In genomic region chr10:39320798-39321622, GRCm38 (mm10) we compare ENCODE assay signal across 8 mouse cellular contexts. TPM values are rescaled to one million over a fixed set of nuclear protein-coding genes. Genes with fewer than 3 reads are reported as not detected.
DNase-seq lines count a peak whose midpoint lies in the region; ATAC-seq and TF ChIP-seq lines count a peak whose summit lies in the region.

No protein-coding gene starts in this region.

- no peak for DNase-seq in lung, adult 2 months
- peak; percentile 38 for DNase-seq in hindbrain, embryonic 11.5 days (ENCODE audit: low spot score)
- peak; percentile 47 for DNase-seq in mesoderm, embryonic 11.5 days (ENCODE audit: low read depth, low spot score)
- no peak for DNase-seq in T-cell, adult 2 months (ENCODE audit: low spot score)
- DNase-seq in liver, postnatal 0 days = no peak

- no peak for TF ChIP-seq POLR2A in lung, adult 2 months (IDR thresholded peaks at IDR 0.05; ENCODE audit: borderline replicate concordance, extremely low read depth, low read depth, low read length)

- H3K9me3 ChIP-seq in lung, embryonic 16.5 days (ENCODE audit: control insufficient read depth, low read length) = no peaks in the 10 kb centered on the region
- H3K9me3 ChIP-seq in forebrain, embryonic 13.5 days (replicated peaks) = no peaks in the 10 kb centered on the region
- H3K9me3 ChIP-seq in hindbrain, embryonic 11.5 days (ENCODE audit: control insufficient read depth, low read length) = no peaks in the 10 kb centered on the region
- H3K9me3 ChIP-seq in liver, postnatal 0 days (ENCODE audit: low read length) = no peaks in the 10 kb centered on the region
- no peaks in the 10 kb centered on the region for H3K9me3 ChIP-seq in intestine, postnatal 0 days (ENCODE audit: control insufficient read depth)

- H3K4me3 ChIP-seq in lung, embryonic 16.5 days (ENCODE audit: low read length) = no peak overlapping the region
- no peak overlapping the region for H3K4me3 ChIP-seq in lung, adult 2 months (replicated peaks; ENCODE audit: extremely low read depth, low read depth, low read length)
- H3K4me3 ChIP-seq in forebrain, embryonic 13.5 days = no peak overlapping the region
- no peak overlapping the region for H3K4me3 ChIP-seq in hindbrain, embryonic 11.5 days (ENCODE audit: low read depth, low read length)
- H3K4me3 ChIP-seq in liver, postnatal 0 days (ENCODE audit: low read depth, low read length) = no peak overlapping the region
- no peak overlapping the region for H3K4me3 ChIP-seq in intestine, postnatal 0 days (ENCODE audit: low read depth, low read length)

- 63% methylated on average over 17 of the region's 17 CpGs for WGBS in lung, embryonic 16.5 days
- WGBS in lung, adult 2 months = 71% methylated on average over 17 of the region's 17 CpGs
- WGBS in forebrain, embryonic 13.5 days = 41% methylated on average over 17 of the region's 17 CpGs
- WGBS in hindbrain, embryonic 11.5 days = 67% methylated on average over 17 of the region's 17 CpGs
- 69% methylated on average over 17 of the region's 17 CpGs for WGBS in liver, postnatal 0 days (ENCODE audit: insufficient replicate concordance)
- WGBS in intestine, postnatal 0 days = 81% methylated on average over 17 of the region's 17 CpGs

- peaks cover 4% of the 10 kb centered on the region; the same call in 1 of the 2 replicates for H3K4me1 ChIP-seq in lung, embryonic 16.5 days (replicated peaks; ENCODE audit: control insufficient read depth, insufficient read depth, low read length)
- no peaks in the 10 kb centered on the region for H3K4me1 ChIP-seq in lung, adult 2 months (ENCODE audit: control insufficient read depth, insufficient read depth, low read length)
- H3K4me1 ChIP-seq in forebrain, embryonic 13.5 days = peaks cover 27% of the 10 kb centered on the region
- no peaks in the 10 kb centered on the region for H3K4me1 ChIP-seq in hindbrain, embryonic 11.5 days (replicated peaks; ENCODE audit: control insufficient read depth, insufficient read depth, low read length)
- no peaks in the 10 kb centered on the region for H3K4me1 ChIP-seq in liver, postnatal 0 days (ENCODE audit: insufficient read depth)
- H3K4me1 ChIP-seq in intestine, postnatal 0 days (replicated peaks; ENCODE audit: control insufficient read depth, insufficient read depth, low read length) = no peaks in the 10 kb centered on the region

- peak overlapping the region; percentile 18; the same call in 1 of the 2 replicates for H3K27ac ChIP-seq in lung, embryonic 16.5 days (ENCODE audit: low read length)
- H3K27ac ChIP-seq in forebrain, embryonic 13.5 days = peak overlapping the region; percentile 83
- no peak overlapping the region for H3K27ac ChIP-seq in hindbrain, embryonic 11.5 days (ENCODE audit: low read depth, low read length)
- no peak overlapping the region for H3K27ac ChIP-seq in liver, postnatal 0 days (ENCODE audit: low read depth)
- no peak overlapping the region for H3K27ac ChIP-seq in intestine, postnatal 0 days (ENCODE audit: low read depth, low read length)

- no peaks in the 10 kb centered on the region for H3K27me3 ChIP-seq in lung, embryonic 16.5 days (ENCODE audit: control insufficient read depth, insufficient read depth, low read depth, low read length)
- H3K27me3 ChIP-seq in forebrain, embryonic 13.5 days = no peaks in the 10 kb centered on the region
- H3K27me3 ChIP-seq in hindbrain, embryonic 11.5 days (ENCODE audit: control insufficient read depth, insufficient read depth, low read length) = no peaks in the 10 kb centered on the region
- no peaks in the 10 kb centered on the region for H3K27me3 ChIP-seq in liver, postnatal 0 days (ENCODE audit: insufficient read depth, low read length)
- H3K27me3 ChIP-seq in intestine, postnatal 0 days (replicated peaks; ENCODE audit: control insufficient read depth, insufficient read depth, low read length) = no peaks in the 10 kb centered on the region

- no peak for TF ChIP-seq CTCF in lung, adult 2 months (IDR thresholded peaks at IDR 0.05; ENCODE audit: insufficient read depth, low read length)
- no peak for TF ChIP-seq CTCF in liver, postnatal 0 days (IDR thresholded peaks at IDR 0.05; ENCODE audit: low read depth)
- no peak for TF ChIP-seq CTCF in intestine, postnatal 0 days (IDR thresholded peaks at IDR 0.05; ENCODE audit: low read depth)

- peak overlapping the region; percentile 40 for H3K4me2 ChIP-seq in lung, embryonic 16.5 days (ENCODE audit: low read depth, low read length)
- H3K4me2 ChIP-seq in forebrain, embryonic 13.5 days = 0 out of 2 replicates have a peak overlapping the region, but pooled peaks have one; percentile 12
- H3K4me2 ChIP-seq in hindbrain, embryonic 11.5 days (replicated peaks; ENCODE audit: low read depth, low read length) = no peak overlapping the region
- no peak overlapping the region for H3K4me2 ChIP-seq in liver, postnatal 0 days (ENCODE audit: low read depth, low read length)
- H3K4me2 ChIP-seq in intestine, postnatal 0 days (replicated peaks; ENCODE audit: low read depth) = no peak overlapping the region

- no peak for TF ChIP-seq EP300 in liver, postnatal 0 days (IDR thresholded peaks at IDR 0.05; ENCODE audit: low read depth)

- ATAC-seq in lung, embryonic 16.5 days (ENCODE audit: low read depth) = peak; percentile 87
- peak; percentile 96 for ATAC-seq in forebrain, embryonic 13.5 days
- ATAC-seq in hindbrain, embryonic 11.5 days (ENCODE audit: low FRiP score) = peak; percentile 30
- no peak for ATAC-seq in liver, postnatal 0 days
- ATAC-seq in intestine, postnatal 0 days = no peak

- H3K36me3 ChIP-seq in lung, embryonic 16.5 days (ENCODE audit: control insufficient read depth, insufficient read depth, low read length) = no peaks in the 10 kb centered on the region
- no peaks in the 10 kb centered on the region for H3K36me3 ChIP-seq in forebrain, embryonic 13.5 days (ENCODE audit: poor library complexity, severe bottlenecking)
- H3K36me3 ChIP-seq in hindbrain, embryonic 11.5 days (ENCODE audit: control insufficient read depth, insufficient read depth, low read length) = no peaks in the 10 kb centered on the region
- H3K36me3 ChIP-seq in liver, postnatal 0 days (replicated peaks; ENCODE audit: insufficient read depth, low read length) = no peaks in the 10 kb centered on the region
- H3K36me3 ChIP-seq in intestine, postnatal 0 days (ENCODE audit: control insufficient read depth, insufficient read depth) = no peaks in the 10 kb centered on the region

- H3K9ac ChIP-seq in lung, embryonic 16.5 days (ENCODE audit: low read length) = no peak overlapping the region
- H3K9ac ChIP-seq in forebrain, embryonic 13.5 days = no peak overlapping the region
- no peak overlapping the region for H3K9ac ChIP-seq in hindbrain, embryonic 11.5 days (ENCODE audit: low read depth, low read length)
- H3K9ac ChIP-seq in liver, postnatal 0 days (replicated peaks) = no peak overlapping the region
- H3K9ac ChIP-seq in intestine, postnatal 0 days (ENCODE audit: low read depth, low read length) = no peak overlapping the region

RNA-seq across cellular contexts. Expression of gene Fyn, which starts 47.6 kb away (rescaled TPM):
- 13.4 and 16.8 TPM in 2 replicates for polyA plus RNA-seq in lung, embryonic 16.5 days (2015; fragmentation: Nextera tagmentation; extraction: Ambion mirVana)
- polyA plus RNA-seq in lung, adult 2 months (2012; rRNA removed) = 26.0 and 29.2 TPM in 2 replicates
- polyA plus RNA-seq in forebrain, embryonic 13.5 days (2015; fragmentation: Nextera tagmentation; extraction: Ambion mirVana) = 58.8 and 61.4 TPM in 2 replicates
- 51.1 and 53.2 TPM in 2 replicates for polyA plus RNA-seq in hindbrain, embryonic 11.5 days (2014; fragmentation: Nextera tagmentation; extraction: Ambion mirVana)
- polyA plus RNA-seq in liver, postnatal 0 days (2015; fragmentation: Nextera tagmentation; extraction: Ambion mirVana) = 6.5 and 6.8 TPM in 2 replicates
- polyA plus RNA-seq in intestine, postnatal 0 days (2015; fragmentation: Nextera tagmentation; extraction: Ambion mirVana) = 13.3 and 13.5 TPM in 2 replicates

Comparison
In these comparisons a context has a peak if more than half of its experiments do, and no peak if none do; other contexts are left out.
1. ATAC-seq: peak in lung, embryonic 16.5 days (single experiment), forebrain, embryonic 13.5 days (single experiment) and hindbrain, embryonic 11.5 days (single experiment); none in liver, postnatal 0 days (single experiment) and intestine, postnatal 0 days (single experiment).
2. H3K27ac ChIP-seq: peak in lung, embryonic 16.5 days (single experiment) and forebrain, embryonic 13.5 days (single experiment); none in hindbrain, embryonic 11.5 days (single experiment), liver, postnatal 0 days (single experiment) and intestine, postnatal 0 days (single experiment).
3. H3K4me2 ChIP-seq: peak in lung, embryonic 16.5 days (single experiment) and forebrain, embryonic 13.5 days (single experiment); none in hindbrain, embryonic 11.5 days (single experiment), liver, postnatal 0 days (single experiment) and intestine, postnatal 0 days (single experiment).
4. DNase-seq: peak in hindbrain, embryonic 11.5 days (single experiment) and mesoderm, embryonic 11.5 days (single experiment); none in lung, adult 2 months (single experiment), T-cell, adult 2 months (single experiment) and liver, postnatal 0 days (single experiment).